Mouse (Mus musculus) gastrocnemius, adult 2 months (tissue): ENCODE data around the gene Fem1b. TPM values are rescaled to one million over a fixed set of nuclear protein-coding genes. Genes with fewer than 3 reads are reported as not detected.
"Not testable (repeated sequence)": the region's sequence is repeated elsewhere in the genome, so short reads cannot be mapped to it uniquely, and the experiment has no call there.

Experiments used
- DNase-seq: peaks from one replicate; pipeline ENCODE4 v3.0.0; 2022
- H3K27ac ChIP-seq: fragments of 200-600 bp; 2 replicates; pipeline ENCODE4 v1.8.1; 2022; ENCODE audit warnings: mild to moderate bottlenecking
- H3K4me3 ChIP-seq: fragments of 200-600 bp; 2 replicates; pipeline ENCODE4 v1.8.1; 2022; ENCODE audit warnings: mild to moderate bottlenecking, moderate library complexity
- CTCF ChIP-seq: fragments of 200-600 bp; IDR thresholded peaks from 2 replicates; pipeline ENCODE4 v1.8.1; 2022; ENCODE audit warnings: antibody characterized with exemption, mild to moderate bottlenecking, moderate library complexity
- intact Hi-C: fragments of 180-260 bp; cut with DNase I; formaldehyde crosslinking; loops from one replicate; pipeline ENCODE4 v1.15.1; 2025
- total RNA-seq, 2 experiments: library from RNA; stranded (reverse); gene quantifications; 2 replicates each; pipeline ENCODE4 v1.2.3; 2021

The Fem1b gene
- total RNA-seq, 2 experiments from 2014 or later = 13.6 to 15.8 TPM

GRCm38 (mm10) chr9:62820829-62821228 lies 9.1 kb upstream of the Fem1b start:
- no peak for DNase-seq
- no peak overlapping the region for H3K27ac ChIP-seq
- intact Hi-C loops = no loop called here
- no peak overlapping the region for H3K4me3 ChIP-seq
- TF ChIP-seq CTCF = no peak

GRCm38 (mm10) chr9:62819910-62820309 lies 8.2 kb upstream of the Fem1b start:
- DNase-seq, H3K4me3 ChIP-seq, H3K27ac ChIP-seq, intact Hi-C loops: not testable (repeated sequence)

DNA sequence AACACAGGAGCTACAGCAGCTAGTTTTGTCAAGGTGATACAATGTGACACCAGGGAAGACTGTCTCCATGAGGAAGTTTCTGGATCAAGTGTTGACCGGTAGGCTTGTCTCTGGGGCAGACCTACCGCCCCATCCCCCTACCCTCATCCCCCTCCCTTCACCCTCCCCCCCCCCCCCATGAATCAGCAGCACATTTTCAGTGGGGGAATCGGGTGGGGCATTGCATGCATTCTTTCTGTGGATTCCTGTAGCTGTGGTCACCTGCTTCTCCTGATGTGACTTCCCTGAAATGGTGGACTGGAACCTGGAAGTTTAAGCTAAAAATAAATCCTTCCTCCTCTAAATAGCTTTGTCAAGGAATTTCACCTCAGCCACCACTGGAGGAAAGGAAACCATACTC lies 7.8 kb upstream of the Fem1b start:
- H3K27ac ChIP-seq = no peak overlapping the region
- TF ChIP-seq CTCF = no peak
- intact Hi-C loops = no loop called here
- no peak for DNase-seq
- H3K4me3 ChIP-seq = no peak overlapping the region

GRCm38 (mm10) chr9:62817828-62818614 lies 6.3 kb upstream of the Fem1b start:
- TF ChIP-seq CTCF = no peak
- intact Hi-C loops = no loop called here
- Histone ChIP-seq H3K27ac (no peak overlapping the region), H3K4me3 (no peak overlapping the region)
- DNase-seq = no peak

DNA sequence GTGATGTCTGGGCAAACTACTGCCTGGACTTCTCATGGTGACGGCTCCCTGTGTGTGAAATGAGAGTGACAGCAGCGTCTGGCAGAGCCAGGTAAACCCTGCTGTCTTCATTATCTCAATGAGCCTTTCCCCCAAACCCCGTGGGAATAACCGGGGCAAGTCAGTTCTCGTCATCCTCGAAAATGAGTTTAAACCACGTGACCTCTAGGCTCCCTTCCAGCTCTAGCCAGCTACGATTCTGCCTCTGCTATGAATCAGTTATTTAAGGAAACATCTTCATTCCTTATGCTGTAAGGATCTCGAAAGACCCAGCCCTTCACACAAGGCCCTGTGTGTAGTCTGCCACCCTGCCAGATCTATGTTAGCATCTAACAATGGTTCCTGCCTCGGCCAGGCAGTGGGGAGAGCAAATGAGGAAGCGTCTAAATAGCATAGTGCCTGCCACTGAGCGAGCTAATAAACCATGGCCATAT lies 5.4 kb upstream of the Fem1b start:
- intact Hi-C loops = no loop called here
- no peak for TF ChIP-seq CTCF
- H3K27ac ChIP-seq = no peak overlapping the region
- DNase-seq = peak; percentile 38
- H3K4me3 ChIP-seq = peak overlapping the region; percentile 25

GRCm38 (mm10) chr9:62816323-62817098 lies 4.8 kb upstream of the Fem1b start:
- no peak for DNase-seq
- intact Hi-C loops = no loop called here
- no peak for TF ChIP-seq CTCF
- Histone ChIP-seq H3K4me3 (peak overlapping the region; percentile 25), H3K27ac (no peak overlapping the region)

DNA sequence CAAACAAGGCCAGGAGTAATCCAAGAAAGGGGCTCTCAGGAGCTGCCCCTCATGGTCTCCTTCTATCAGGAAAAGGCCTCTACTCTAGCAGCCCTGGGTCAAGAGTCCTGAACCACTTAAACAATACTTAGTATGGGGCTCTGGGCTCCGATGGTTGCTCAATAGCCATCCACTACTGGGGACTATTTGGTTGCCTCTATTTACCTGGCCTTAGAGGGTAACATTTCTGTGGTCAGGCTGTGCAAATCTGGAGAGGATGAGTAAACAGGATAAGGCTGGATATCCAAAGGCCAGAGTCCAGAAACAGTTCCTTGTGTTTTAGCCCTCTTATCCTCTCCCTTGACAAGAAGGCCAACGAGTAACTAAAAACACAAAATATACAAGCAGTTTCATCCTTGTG lies 3.0 kb upstream of the Fem1b start:
- Histone ChIP-seq H3K4me3 (no peak overlapping the region), H3K27ac (no peak overlapping the region)
- no peak for TF ChIP-seq CTCF
- no peak for DNase-seq
- intact Hi-C loops = no loop called here

- intact Hi-C loops = loop anchor here (2.0 kb wide), 1 partner anchor 16 kb away; no protein-coding TSS in a partner anchor
- DNase-seq = no peak
- H3K4me3 ChIP-seq = peak overlapping the region; percentile 77
- H3K27ac ChIP-seq = peak overlapping the region; percentile 99
- TF ChIP-seq CTCF = no peak
Measured at GRCm38 (mm10) chr9:62812216-62813049, 699 bp upstream of the Fem1b start.

DNA sequence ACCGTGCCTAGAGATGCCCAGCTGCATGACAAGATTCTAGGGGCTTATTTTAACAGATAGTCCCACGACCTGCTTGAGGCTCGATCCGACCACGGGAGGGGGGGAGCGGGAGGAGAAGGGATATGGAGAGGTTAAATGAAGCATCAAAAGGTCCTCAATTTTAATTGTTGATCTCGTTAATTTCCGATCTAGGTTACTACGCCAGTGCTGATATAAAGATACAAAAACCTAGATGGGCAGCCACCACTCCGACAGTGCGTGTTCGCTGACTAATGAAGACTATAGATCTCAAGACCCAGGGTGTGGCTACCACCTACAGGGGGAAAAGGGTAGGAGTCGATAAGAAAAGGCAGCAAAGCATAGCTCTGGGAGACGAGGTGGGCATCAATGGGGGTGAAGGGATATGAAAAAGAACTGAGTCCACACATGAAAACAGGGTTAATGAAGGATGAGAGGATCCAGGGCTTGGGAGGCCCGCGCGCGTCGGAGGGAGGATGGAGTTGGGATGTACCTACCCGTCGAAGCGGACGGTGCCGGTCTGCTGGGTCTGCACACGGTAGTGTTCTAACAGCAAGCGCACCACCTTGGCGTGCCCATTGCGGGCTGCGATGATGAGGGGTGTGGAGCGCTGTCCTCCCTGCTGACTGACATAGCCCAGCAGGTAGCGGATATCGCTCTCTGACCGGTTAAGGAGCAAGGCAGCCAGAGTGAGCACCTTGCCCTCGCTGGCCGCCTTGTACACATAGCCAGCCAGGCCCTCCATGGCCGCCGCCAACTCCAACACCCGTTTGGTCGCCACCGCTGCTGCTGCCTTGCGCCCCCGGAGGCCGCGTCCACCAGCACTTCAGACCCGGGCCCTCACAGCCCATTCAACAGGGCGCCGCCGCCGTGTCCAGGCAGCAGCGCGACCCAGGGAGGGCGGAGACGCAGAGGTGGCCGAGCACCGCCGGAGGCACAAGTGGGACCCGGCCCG lies 905 bp downstream of the Fem1b start:
- Histone ChIP-seq H3K4me3 (peak overlapping the region; percentile 77), H3K27ac (peak overlapping the region; percentile 99)
- no peak for DNase-seq
- peak; percentile 17; the same call in 1 of the 2 replicates for TF ChIP-seq CTCF
- intact Hi-C loops = no loop called here

DNA sequence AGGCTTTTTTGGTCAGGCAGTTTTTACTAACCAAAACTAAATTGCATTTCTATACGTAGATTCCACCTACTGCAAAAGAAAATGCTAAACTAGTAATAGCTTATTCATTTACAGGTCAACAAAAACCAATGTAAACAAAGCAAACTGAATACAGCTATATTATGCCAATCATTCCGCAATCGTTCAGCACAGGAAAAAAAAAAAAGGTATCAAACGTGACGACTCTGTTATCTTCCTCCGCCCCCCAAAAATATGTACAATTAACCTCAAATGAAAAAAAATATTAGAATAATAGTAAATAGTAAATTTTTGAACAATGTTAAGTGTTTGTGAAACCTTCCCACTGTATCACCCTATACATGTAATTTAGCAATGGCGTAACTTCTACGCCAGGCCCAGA lies 1.6 kb downstream of the Fem1b start:
- intact Hi-C loops = no loop called here
- peak overlapping the region; percentile 77 for H3K4me3 ChIP-seq
- DNase-seq = no peak
- 0 out of 2 replicates have a peak overlapping the region, but pooled peaks have one; percentile 99 for H3K27ac ChIP-seq
- no peak for TF ChIP-seq CTCF

DNA sequence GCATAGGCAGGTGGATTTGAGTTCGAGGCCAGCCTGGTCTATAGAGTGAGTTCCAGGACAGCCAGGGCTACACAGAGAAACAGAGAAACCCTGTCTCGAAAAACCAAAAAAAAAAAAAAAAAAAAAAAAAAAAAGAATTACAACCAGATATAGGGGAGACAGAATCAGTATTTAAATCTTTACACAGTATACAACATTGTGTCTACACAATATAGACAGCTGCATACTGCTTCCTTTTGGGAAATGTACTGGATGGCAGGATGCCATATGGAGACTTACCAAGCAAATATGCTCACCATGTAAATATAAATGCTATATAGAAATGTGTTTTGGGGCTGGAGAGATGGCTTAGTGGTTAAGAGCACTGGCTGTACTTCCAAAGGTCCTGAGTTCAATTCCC lies 12.5 kb downstream of the Fem1b start:
- intact Hi-C loops, H3K4me3 ChIP-seq, DNase-seq, H3K27ac ChIP-seq: not testable (repeated sequence)
